Mouse (Mus musculus) midbrain, postnatal 0 days (tissue): ENCODE data around the gene Zfp597. TPM values are rescaled to one million over a fixed set of nuclear protein-coding genes. Genes with fewer than 3 reads are reported as not detected.
A peak's percentile ranks its signal among the peaks of the same experiment; 100 is the strongest.

Experiments
- ATAC-seq: fragments of 200-750 bp; cut with Nextera tagmentation; 2 replicates; pipeline ENCODE4 v1.8.0; 2017; ENCODE audit warnings: moderate number of reproducible peaks, mild to moderate bottlenecking, moderate TSS enrichment, moderate library complexity; ENCODE audit not compliant: low FRiP score
- DNase-seq: peaks from one replicate; pipeline ENCODE4 v3.0.0-alpha.2; 2015; ENCODE audit warnings: low spot score
- H3K27ac ChIP-seq: fragments of 300-500 bp; sonication (generic); 2 replicates; pipeline ENCODE4 v1.5.1; 2014; ENCODE audit warnings: low read depth, mild to moderate bottlenecking, low read length, mixed read lengths
- H3K27me3 ChIP-seq: fragments of 300-500 bp; sonication (generic); 2 replicates; pipeline ENCODE4 v1.6.1; 2014; ENCODE audit warnings: low read length, control low read depth, mixed read lengths; ENCODE audit not compliant: insufficient read depth
- H3K36me3 ChIP-seq: fragments of 300-500 bp; sonication (generic); 2 replicates; pipeline ENCODE4 v1.6.1; 2014; ENCODE audit warnings: low read length, control low read depth, mixed read lengths; ENCODE audit not compliant: insufficient read depth
- H3K4me1 ChIP-seq: fragments of 300-500 bp; sonication (generic); 2 replicates; pipeline ENCODE4 v1.6.1; 2014; ENCODE audit warnings: mild to moderate bottlenecking, control low read depth, antibody characterized with exemption, low read length, mixed read lengths; ENCODE audit not compliant: insufficient read depth
- H3K4me2 ChIP-seq: fragments of 300-500 bp; sonication (generic); 2 replicates; pipeline ENCODE4 v1.6.1; 2014; ENCODE audit warnings: low read depth, mild to moderate bottlenecking, low read length, mixed read lengths; ENCODE audit not compliant: poor library complexity, severe bottlenecking
- H3K4me3 ChIP-seq: fragments of 300-500 bp; sonication (generic); 2 replicates; pipeline ENCODE4 v1.5.1; 2014; ENCODE audit warnings: low read depth, mild to moderate bottlenecking, low read length, moderate library complexity
- H3K9ac ChIP-seq: fragments of 300-500 bp; sonication (generic); replicated peaks from 2 replicates; pipeline ENCODE4 v1.6.1; 2014; ENCODE audit warnings: mild to moderate bottlenecking, low read length, moderate library complexity, mixed read lengths; ENCODE audit not compliant: poor library complexity, severe bottlenecking
- H3K9me3 ChIP-seq: fragments of 300-500 bp; sonication (generic); 2 replicates; pipeline ENCODE4 v1.6.1; 2016; ENCODE audit warnings: low read length, control low read depth
- CTCF ChIP-seq: IDR thresholded peaks from 2 replicates; pipeline ENCODE4 v1.5.1; 2016; ENCODE audit warnings: antibody characterized with exemption, mild to moderate bottlenecking
- WGBS: fragments of 180-500 bp; shearing (Covaris S2); extraction: QIAGEN DNeasy Blood & Tissue Kit; methylation state at CpG from one replicate; pipeline ENCODE4 v1.1.7; 2014; 5-methylcytosine and 5-hydroxymethylcytosine counted together
- polyA plus RNA-seq: library from polyadenylated mRNA; unstranded; fragments of >200 nt; fragmentation: Nextera tagmentation; extraction: Ambion mirVana; gene quantifications from 2 replicates; pipeline ENCODE4 v1.2.1, GENCODE M21; 2015
- total RNA-seq: library from RNA; depleted of rRNA; stranded (reverse); fragments of >200 nt; gene quantifications from 2 replicates; pipeline ENCODE4 v1.2.3, GENCODE M21; 2014; rRNA removed

The Zfp597 gene
- total RNA-seq, result 43.4 and 53.9 TPM in 2 replicates
- polyA plus RNA-seq, result 12.6 and 14.9 TPM in 2 replicates

DNA sequence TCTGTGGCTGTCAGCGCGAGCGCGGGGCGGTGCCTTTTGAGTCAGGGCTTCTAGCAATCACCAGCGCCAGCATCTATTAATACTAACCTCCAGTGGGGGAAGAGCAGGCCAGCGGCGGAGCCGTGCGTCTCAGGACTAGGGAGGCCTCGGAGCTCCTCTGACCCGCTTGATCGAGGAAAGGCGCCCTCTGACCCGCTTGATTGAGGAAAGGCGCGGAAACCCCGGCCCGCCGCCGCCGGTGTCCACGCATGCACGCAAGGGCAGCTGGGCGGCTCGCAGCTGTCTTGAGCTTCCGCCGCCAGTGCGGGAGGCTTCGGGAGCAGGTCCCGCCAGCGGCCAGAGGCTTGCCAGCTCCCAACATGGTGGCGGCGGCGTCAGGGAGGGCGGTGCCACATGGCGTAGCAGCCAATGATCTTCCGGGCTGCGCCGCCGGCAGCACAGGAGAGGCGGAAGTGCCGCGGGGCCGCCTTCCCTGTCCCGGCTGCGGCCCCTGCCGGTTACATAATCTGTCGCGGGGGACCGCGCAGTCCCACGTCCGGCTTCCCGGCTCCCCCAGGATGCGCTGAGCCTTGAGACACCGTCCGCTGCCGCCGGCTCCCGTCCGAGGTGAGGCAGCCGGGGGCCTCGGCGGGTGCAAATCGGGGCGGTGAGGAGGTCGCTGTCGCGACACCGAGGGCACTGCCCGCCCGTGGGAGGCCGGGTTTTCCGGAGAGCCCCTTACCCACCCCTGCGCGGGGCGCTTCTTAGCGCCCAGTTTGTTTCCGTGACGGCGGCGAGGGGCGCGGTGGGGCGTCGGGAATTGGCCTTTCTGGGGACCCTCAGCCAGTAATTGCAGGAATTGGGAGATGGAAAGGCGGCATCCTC is at the start of gene Zfp597, which contains the start of gene Gm20695:
Gene Zfp597, minus strand, starts transcription at position 361 of the 864 bp plus-strand sequence.
Gene Gm20695, plus strand, starts transcription at position 448 of the 864 bp plus-strand sequence.
- Histone ChIP-seq H3K4me1 (peaks cover 8% of the 10 kb centered on the region; the same call in 1 of the 2 replicates), H3K4me2 (peak within 1 kb of the TSS; percentile 73), H3K9me3 (no peaks in the 10 kb centered on the region), H3K36me3 (peaks cover 4% of the 10 kb centered on the region; the same call in 1 of the 2 replicates), H3K27ac (peak within 1 kb of the TSS; percentile 92), H3K9ac (peak within 1 kb of the TSS; percentile 93), H3K4me3 (peak within 1 kb of the TSS; percentile 99), H3K27me3 (no peaks in the 10 kb centered on the region)
- ATAC-seq, result peak; percentile 98
- peak; percentile 50 for TF ChIP-seq CTCF
- under 1% methylated on average over 78 of the region's 88 CpGs for whole genome bisulfite sequencing
- DNase-seq, result peak; percentile 96

DNA sequence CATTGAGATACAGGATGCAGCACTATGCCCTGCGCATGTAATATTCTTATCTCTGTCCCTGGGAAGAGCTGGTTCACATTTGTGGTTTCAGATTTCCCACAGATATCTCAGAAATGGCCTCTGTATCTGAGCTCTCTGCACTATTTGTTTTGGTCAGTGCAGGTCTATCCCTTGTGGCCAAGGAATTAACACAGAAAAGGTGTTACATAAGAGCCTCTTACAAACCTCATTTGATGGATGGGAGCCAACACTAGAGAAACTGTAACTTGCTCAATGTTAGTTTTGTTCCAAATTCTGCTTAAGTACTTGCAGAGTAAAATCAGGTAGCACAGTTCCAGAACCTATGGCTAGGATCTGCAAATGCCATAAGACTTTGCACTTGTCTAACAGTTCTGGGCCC is 49.7 kb upstream of the Zfp597 start:
- H3K36me3 ChIP-seq, result peaks cover 70% of the 10 kb centered on the region
- DNase-seq (no peak), ATAC-seq (no peak)
- no peak overlapping the region for H3K27ac ChIP-seq
- WGBS, result 97% methylated on average over 1 of the region's 1 CpGs
- no peak overlapping the region for H3K9ac ChIP-seq
- H3K9me3 ChIP-seq, result no peaks in the 10 kb centered on the region
- H3K4me3 ChIP-seq, result no peak overlapping the region
- H3K27me3 ChIP-seq, result no peaks in the 10 kb centered on the region
- H3K4me2 ChIP-seq, result no peak overlapping the region
- no peaks in the 10 kb centered on the region for H3K4me1 ChIP-seq
- TF ChIP-seq CTCF, result no peak

DNA sequence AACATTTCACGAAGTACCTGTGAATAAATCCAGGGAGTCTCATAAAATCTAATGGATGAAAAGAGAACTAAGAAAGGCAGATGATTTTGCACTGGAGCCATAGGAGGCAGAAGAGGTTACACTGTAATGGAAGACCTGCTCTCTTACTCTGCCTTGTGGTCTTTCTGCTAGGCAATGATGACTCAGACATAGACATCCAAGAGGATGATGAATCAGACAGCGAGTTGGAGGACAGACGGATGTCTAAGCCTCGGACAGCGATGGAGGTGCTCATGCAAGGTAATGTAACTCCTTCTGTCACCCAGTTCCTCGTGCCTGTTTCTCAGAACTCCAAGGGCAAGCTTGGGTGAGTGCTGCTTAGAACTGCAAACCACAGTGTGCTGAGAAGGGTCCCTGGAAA is 49.2 kb upstream of the Zfp597 start:
- no peak overlapping the region for H3K9ac ChIP-seq
- no peaks in the 10 kb centered on the region for H3K9me3 ChIP-seq
- peaks cover 67% of the 10 kb centered on the region for H3K36me3 ChIP-seq
- H3K27me3 ChIP-seq, result no peaks in the 10 kb centered on the region
- 94% methylated on average over 6 of the region's 6 CpGs for WGBS
- ATAC-seq (no peak), DNase-seq (no peak)
- no peaks in the 10 kb centered on the region for H3K4me1 ChIP-seq
- TF ChIP-seq CTCF, result no peak
- no peak overlapping the region for H3K4me3 ChIP-seq
- no peak overlapping the region for H3K4me2 ChIP-seq
- no peak overlapping the region for H3K27ac ChIP-seq

DNA sequence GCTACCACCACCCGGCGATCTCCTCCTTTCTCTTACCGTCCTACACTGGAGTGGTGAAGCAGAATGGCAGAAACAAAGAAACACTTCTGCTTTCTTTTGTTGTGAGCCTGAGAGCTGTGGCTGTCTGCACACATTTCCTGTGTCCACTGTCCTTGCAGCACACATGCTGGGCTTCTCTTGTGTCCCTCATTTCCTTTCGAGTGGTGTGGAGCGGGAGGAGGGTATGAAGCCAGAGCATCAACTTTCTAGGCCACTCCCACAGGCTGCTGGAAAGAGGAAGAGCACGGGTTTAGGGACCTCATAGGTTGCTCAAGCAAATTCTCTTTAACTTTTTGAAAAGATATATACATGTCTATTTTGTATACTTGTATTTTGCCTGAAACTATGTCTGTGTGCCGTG is 44.8 kb upstream of the Zfp597 start:
- no peak for DNase-seq
- H3K36me3 ChIP-seq, result peaks cover 54% of the 10 kb centered on the region

DNA sequence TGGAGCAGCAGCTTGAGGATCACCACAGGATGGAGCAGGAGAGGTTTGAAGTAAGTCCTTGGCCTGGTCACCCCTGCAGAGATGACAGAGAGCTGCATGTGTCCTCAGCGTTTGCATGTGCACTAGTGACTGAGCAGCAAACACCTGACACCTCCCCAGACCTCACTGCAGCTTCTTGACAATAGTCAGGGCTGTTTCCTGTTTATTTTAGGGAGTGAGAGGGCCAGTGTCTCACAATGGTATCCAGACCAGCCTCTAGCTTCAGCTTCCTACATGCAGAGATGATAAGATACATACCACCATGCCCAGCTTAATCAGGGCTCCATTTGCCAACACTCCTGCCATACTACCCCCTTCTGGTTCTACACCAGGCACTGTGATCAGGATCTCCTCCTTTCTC is 44.2 kb upstream of the Zfp597 start:
- H3K36me3 ChIP-seq, result peaks cover 54% of the 10 kb centered on the region
- no peak overlapping the region for H3K4me3 ChIP-seq
- H3K27me3 ChIP-seq, result no peaks in the 10 kb centered on the region
- no peaks in the 10 kb centered on the region for H3K4me1 ChIP-seq
- no peak for TF ChIP-seq CTCF
- H3K9ac ChIP-seq, result no peak overlapping the region
- no peak overlapping the region for H3K4me2 ChIP-seq
- ATAC-seq, result no peak
- WGBS, result 82% methylated on average over 1 of the region's 1 CpGs
- no peak overlapping the region for H3K27ac ChIP-seq
- H3K9me3 ChIP-seq, result no peaks in the 10 kb centered on the region
- no peak for DNase-seq

More for the DNA sequence above, 44.8 kb upstream of the Zfp597 start:
- no peak overlapping the region for H3K4me3 ChIP-seq
- ATAC-seq, result no peak
- no peak overlapping the region for H3K9ac ChIP-seq
- no peak overlapping the region for H3K27ac ChIP-seq
- no peaks in the 10 kb centered on the region for H3K27me3 ChIP-seq
- H3K4me2 ChIP-seq, result no peak overlapping the region
- no peaks in the 10 kb centered on the region for H3K9me3 ChIP-seq
- H3K4me1 ChIP-seq, result no peaks in the 10 kb centered on the region
- TF ChIP-seq CTCF, result no peak
- WGBS, result 76% methylated on average over 7 of the region's 7 CpGs

DNA sequence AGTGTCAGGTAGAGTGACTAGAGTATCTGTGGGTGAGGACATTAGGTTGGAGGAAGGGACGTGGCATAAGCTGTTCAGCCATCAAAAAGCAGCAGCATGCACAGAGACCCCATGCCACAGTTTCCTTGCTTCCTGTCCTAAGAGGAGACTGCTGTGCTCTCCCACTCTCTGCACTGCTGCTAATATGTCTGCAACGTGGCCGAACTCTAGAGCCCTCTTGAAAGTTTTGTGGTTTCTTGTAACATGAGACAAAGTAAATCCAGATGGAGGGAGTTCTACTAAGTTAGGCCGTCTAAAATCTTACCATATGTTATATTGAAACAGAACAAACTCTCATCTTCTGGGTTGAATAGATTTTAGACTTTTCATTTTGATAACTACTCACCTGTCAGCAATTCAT is 39.6 kb upstream of the Zfp597 start:
- no peak overlapping the region for H3K4me3 ChIP-seq
- WGBS, result 89% methylated on average over 4 of the region's 4 CpGs
- H3K27me3 ChIP-seq, result no peaks in the 10 kb centered on the region
- H3K27ac ChIP-seq, result no peak overlapping the region
- DNase-seq, result no peak
- H3K36me3 ChIP-seq, result peaks cover 58% of the 10 kb centered on the region
- no peak overlapping the region for H3K4me2 ChIP-seq
- no peak for TF ChIP-seq CTCF
- no peaks in the 10 kb centered on the region for H3K4me1 ChIP-seq
- no peak for ATAC-seq
- no peak overlapping the region for H3K9ac ChIP-seq
- H3K9me3 ChIP-seq, result no peaks in the 10 kb centered on the region
